Mouse (Mus musculus) kidney, embryonic 16.5 days (tissue): ENCODE data around the gene Col6a4. TPM values are rescaled to one million over a fixed set of nuclear protein-coding genes. Genes with fewer than 3 reads are reported as not detected.
A peak's percentile ranks its signal among the peaks of the same experiment; 100 is the strongest.

Experiments used
- ATAC-seq: fragments of 200-750 bp; cut with Nextera tagmentation; 2 replicates; pipeline ENCODE4 v1.8.0; 2017; ENCODE audit warnings: moderate TSS enrichment; ENCODE audit not compliant: low FRiP score, low TSS enrichment
- H3K27ac ChIP-seq: fragments of 300-500 bp; sonication (generic); 2 replicates; pipeline ENCODE4 v1.5.1; 2014; ENCODE audit warnings: low read length
- H3K27me3 ChIP-seq: fragments of 300-500 bp; sonication (generic); 2 replicates; pipeline ENCODE4 v1.6.1; 2014; ENCODE audit warnings: low read length, control low read depth, mixed read lengths; ENCODE audit not compliant: insufficient read depth
- H3K36me3 ChIP-seq: fragments of 300-500 bp; sonication (generic); 2 replicates; pipeline ENCODE4 v1.6.1; 2014; ENCODE audit warnings: low read length, control low read depth, mixed read lengths; ENCODE audit not compliant: insufficient read depth
- H3K4me1 ChIP-seq: fragments of 300-500 bp; sonication (generic); 2 replicates; pipeline ENCODE4 v1.6.1; 2014; ENCODE audit warnings: low read length, control low read depth, mixed read lengths; ENCODE audit not compliant: insufficient read depth
- H3K4me2 ChIP-seq: fragments of 300-500 bp; sonication (generic); replicated peaks from 2 replicates; pipeline ENCODE4 v1.6.1; 2014; ENCODE audit warnings: low read depth, low read length
- H3K4me3 ChIP-seq: fragments of 300-500 bp; sonication (generic); 2 replicates; pipeline ENCODE4 v1.5.1; 2014; ENCODE audit warnings: mild to moderate bottlenecking, low read length
- H3K9ac ChIP-seq: fragments of 300-500 bp; sonication (generic); replicated peaks from 2 replicates; pipeline ENCODE4 v1.6.1; 2014; ENCODE audit warnings: low read length
- H3K9me3 ChIP-seq: fragments of 300-500 bp; sonication (generic); 2 replicates; pipeline ENCODE4 v1.6.1; 2016; ENCODE audit warnings: low read length, control low read depth
- WGBS: fragments of 180-500 bp; shearing (Covaris S2); extraction: QIAGEN DNeasy Blood & Tissue Kit; methylation state at CpG from one replicate; pipeline ENCODE4 v1.1.7; 2014; 5-methylcytosine and 5-hydroxymethylcytosine counted together
- polyA plus RNA-seq: library from polyadenylated mRNA; unstranded; fragments of >200 nt; fragmentation: Nextera tagmentation; extraction: Ambion mirVana; gene quantifications from 2 replicates; pipeline ENCODE4 v1.2.1, GENCODE M21; 2015

The Col6a4 gene
- polyA plus RNA-seq, 1 experiment from 2014 or later = 0.75 TPM

DNA sequence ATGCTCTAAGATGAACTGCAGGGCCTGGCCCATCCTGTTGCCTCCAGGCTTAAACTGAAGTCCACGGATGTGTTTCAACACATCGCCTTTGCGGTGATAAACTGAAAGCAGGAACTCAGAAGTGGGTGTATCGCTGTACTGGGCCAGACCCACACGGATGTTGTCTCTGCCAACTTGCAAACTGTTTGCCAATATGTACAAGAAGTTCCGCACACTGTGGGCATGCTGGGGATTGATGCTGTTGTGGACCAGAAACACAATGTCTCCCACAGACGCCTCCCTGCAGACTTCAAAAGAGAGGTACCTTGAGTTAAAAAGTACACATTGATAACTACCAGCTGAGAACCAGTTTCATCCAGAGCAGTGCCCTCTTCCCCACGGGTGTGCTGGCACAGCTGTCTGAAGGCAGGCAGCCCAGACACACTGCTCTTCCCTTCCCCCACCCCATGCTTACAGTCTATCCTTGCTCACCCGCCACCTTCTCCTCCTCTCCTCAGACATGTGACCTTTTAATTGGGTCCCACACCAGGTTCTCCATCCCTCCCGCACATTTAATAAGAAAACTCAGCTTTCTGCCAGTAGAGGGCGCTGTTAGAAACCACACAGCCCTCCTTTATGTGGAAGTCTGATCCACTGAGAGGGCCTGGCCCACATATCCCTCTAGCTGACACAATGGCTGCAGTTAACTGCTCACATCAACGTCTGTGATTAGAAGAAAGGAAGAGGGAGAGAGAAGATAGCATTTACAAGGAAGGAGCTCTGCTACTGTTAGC lies 16.1 kb downstream of the Col6a4 start:
- Histone ChIP-seq H3K4me1 (no peaks in the 10 kb centered on the region), H3K4me2 (no peak overlapping the region), H3K9ac (no peak overlapping the region), H3K27me3 (no peaks in the 10 kb centered on the region), H3K9me3 (no peaks in the 10 kb centered on the region), H3K4me3 (no peak overlapping the region), H3K27ac (no peak overlapping the region; the same call in 1 of the 2 replicates), H3K36me3 (no peaks in the 10 kb centered on the region)
- WGBS = 58% methylated on average over 12 of the region's 12 CpGs
- no peak; the same call in 1 of the 2 replicates for ATAC-seq

DNA sequence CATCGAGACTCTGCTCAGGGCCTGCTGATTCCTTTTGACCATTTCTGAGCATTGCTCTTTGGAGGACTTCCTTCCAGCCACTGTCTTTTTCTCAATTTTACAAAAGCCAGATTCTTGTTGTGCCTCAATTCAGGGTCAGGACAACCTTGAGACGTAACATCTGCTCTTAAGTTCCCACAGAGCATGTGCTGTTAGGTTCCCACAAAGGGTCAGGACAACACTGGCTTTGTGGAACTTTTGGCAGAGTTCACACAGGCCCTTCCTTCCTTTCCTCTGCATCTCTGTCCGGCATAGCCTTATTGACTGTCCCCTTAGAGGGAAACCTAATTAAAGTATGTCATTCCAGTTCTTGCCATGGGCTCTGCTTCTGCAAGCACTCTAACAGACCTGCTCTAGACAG lies 18.6 kb downstream of the Col6a4 start:
- Histone ChIP-seq H3K27me3 (no peaks in the 10 kb centered on the region), H3K27ac (no peak overlapping the region), H3K4me1 (no peaks in the 10 kb centered on the region), H3K4me3 (no peak overlapping the region), H3K9me3 (no peaks in the 10 kb centered on the region), H3K4me2 (no peak overlapping the region), H3K9ac (no peak overlapping the region), H3K36me3 (no peaks in the 10 kb centered on the region)
- ATAC-seq = peak; percentile 66; the same call in 1 of the 2 replicates
- WGBS = 62% methylated on average over 3 of the region's 3 CpGs

DNA sequence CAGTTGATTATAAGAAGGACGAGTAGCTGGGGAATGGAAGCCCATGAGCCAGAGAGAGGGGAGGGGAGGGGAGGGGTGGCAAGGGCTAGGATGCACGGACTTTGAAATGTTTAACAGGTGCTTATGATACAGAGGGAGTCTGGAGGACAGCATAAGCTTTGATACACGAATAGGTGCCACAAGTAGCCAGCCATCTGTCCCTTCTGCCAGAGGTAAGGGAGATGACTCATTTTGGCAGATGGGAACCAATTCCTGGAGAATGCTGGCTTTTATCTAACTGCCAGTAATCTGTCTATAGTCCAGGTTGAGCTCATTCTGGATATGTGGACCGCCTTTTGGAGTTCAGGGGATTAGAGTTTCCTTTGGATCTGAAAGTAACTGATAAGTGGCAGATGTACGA lies 20.3 kb downstream of the Col6a4 start:
- WGBS = 76% methylated on average over 5 of the region's 5 CpGs
- no peak overlapping the region for H3K27ac ChIP-seq
- H3K4me1 ChIP-seq = no peaks in the 10 kb centered on the region
- no peaks in the 10 kb centered on the region for H3K27me3 ChIP-seq
- H3K4me2 ChIP-seq = no peak overlapping the region
- H3K9me3 ChIP-seq = no peaks in the 10 kb centered on the region
- no peak for ATAC-seq
- H3K4me3 ChIP-seq = no peak overlapping the region
- H3K9ac ChIP-seq = no peak overlapping the region
- H3K36me3 ChIP-seq = no peaks in the 10 kb centered on the region

DNA sequence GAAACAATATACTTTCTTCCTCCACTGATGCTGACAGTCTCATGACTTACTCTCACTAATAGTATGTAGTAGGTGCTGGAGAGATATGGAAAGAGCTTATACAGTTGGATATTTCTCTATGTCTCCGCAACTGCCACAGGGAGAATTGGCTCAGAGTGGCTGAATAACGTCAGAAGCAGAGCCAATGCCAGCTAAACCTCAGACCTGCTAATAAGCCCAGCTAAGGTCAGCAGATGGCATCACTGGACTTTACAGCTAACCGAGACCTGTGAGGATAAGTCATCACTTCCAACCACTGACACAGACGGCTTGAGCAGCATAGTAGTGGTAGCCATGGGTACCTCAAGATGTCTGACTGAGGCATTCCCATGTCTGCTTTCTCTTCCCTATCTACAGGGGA lies 22.6 kb downstream of the Col6a4 start:
- Histone ChIP-seq H3K27ac (no peak overlapping the region), H3K4me3 (no peak overlapping the region), H3K4me1 (no peaks in the 10 kb centered on the region), H3K9ac (no peak overlapping the region), H3K9me3 (no peaks in the 10 kb centered on the region), H3K27me3 (no peaks in the 10 kb centered on the region), H3K4me2 (no peak overlapping the region), H3K36me3 (no peaks in the 10 kb centered on the region)
- ATAC-seq = no peak
- WGBS = 73% methylated on average over 4 of the region's 4 CpGs

DNA sequence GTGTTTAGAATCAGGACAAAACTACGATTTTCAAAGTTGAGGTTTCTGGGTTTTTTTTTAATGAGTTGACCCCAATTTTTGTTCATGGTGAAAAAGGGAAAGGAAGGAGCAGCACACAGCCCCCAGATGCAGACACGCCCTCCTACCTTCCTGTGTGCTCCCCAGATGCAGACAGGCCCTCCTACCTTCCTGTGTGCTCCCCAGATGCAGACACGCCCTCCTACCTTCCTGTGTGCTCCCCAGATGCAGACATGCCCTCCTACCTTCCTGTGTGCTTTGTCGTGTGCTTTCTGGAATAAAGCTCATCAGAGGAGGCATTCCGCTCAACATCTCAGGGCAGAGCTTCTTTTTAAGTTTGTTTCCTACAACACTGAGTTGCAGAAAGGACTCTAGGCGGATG lies 24.9 kb downstream of the Col6a4 start:
- WGBS = 80% methylated on average over 6 of the region's 6 CpGs
- H3K36me3 ChIP-seq = no peaks in the 10 kb centered on the region
- no peaks in the 10 kb centered on the region for H3K9me3 ChIP-seq
- H3K4me1 ChIP-seq = no peaks in the 10 kb centered on the region
- no peak overlapping the region for H3K4me3 ChIP-seq
- H3K27me3 ChIP-seq = no peaks in the 10 kb centered on the region
- H3K4me2 ChIP-seq = no peak overlapping the region
- no peak for ATAC-seq
- no peak overlapping the region for H3K27ac ChIP-seq
- no peak overlapping the region for H3K9ac ChIP-seq

DNA sequence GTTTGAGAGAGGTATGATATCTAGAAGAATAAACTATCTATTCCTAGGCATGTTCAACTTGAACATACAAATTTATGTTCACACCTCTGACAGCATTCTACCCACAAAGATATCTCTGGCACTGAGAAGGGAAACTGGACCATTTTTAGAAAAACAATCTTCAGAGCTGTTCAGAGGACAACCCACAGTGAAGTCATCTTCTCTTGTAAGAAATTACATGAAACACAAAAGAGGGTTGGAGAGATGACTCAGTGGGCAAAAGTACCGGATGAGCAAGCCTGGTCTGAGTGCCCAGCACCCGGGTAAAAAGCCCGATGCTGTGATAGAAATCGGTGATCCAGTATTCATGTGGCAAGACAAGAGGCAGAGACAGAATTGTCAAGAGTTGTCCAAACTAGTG lies 43.1 kb downstream of the Col6a4 start:
- ATAC-seq = no peak
- Histone ChIP-seq H3K4me2 (no peak overlapping the region), H3K27me3 (no peaks in the 10 kb centered on the region), H3K9ac (no peak overlapping the region), H3K4me3 (no peak overlapping the region), H3K27ac (no peak overlapping the region), H3K9me3 (no peaks in the 10 kb centered on the region), H3K36me3 (no peaks in the 10 kb centered on the region), H3K4me1 (no peaks in the 10 kb centered on the region)
- 92% methylated on average over 4 of the region's 4 CpGs for WGBS

DNA sequence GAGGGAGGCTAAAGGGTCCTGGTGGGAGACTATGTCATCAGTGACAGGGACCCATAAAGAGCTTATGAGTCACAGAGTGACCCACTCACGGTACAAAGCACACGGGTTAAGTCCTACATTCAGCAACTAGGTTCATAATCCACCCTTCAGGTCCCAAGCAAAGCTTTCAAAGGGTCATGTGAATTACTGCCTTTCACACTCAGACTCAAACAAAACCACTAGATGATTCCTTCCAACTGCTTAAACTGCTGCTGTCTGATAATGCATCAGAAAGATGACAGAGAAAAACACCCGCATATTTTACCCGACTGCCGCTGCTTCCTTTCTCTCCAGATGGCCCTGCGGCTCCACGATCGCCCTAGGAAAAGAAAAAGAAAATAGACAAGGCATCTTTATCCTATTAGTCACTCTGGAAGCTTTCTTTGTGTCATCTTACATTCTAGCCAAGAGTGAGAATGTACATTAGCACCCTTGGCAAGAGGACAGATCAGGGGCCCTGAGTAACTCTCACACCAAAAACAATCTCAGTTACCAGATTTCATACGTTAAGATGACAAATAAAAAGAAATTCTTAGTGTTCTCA lies 52.6 kb downstream of the Col6a4 start:
- no peaks in the 10 kb centered on the region for H3K36me3 ChIP-seq
- no peak for ATAC-seq
- 60% methylated on average over 9 of the region's 9 CpGs for WGBS

DNA sequence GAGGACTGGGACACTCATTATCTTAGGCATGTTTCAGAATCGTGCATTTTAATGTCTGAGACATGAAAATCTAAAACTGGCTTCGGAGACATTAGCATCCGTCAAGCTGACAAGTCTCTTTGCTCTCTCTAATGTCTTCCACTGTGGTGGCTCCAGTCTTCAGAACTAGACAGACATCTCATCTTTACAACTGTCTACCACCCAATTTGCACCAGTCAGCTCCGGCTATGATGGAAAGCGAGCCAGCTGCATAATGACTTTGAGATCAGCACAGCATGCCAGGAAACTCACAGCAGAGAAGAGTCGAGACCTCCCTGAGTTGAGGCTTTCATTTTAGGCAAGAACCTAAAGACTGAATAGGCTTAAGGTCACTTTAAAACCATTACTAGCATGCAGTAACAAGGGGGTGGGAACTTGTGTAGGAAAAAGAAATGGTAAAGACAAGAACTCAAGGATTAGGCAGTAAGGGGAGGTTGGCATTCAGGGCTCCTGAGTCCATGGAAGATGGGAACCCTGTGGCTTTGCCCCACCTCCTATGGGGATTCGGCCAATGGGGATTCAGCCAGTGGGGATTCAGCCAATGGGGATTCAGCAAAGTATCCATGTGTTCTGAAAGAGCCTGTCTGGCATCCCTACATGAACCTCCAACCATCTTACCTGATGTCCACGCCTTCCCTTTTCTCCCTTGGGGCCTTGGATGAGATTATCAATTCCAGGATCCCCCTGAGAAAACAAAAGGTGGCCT lies 56.5 kb downstream of the Col6a4 start:
- 73% methylated on average over 8 of the region's 8 CpGs for WGBS

More for the DNA sequence above, 52.6 kb downstream of the Col6a4 start:
- Histone ChIP-seq H3K4me1 (no peaks in the 10 kb centered on the region), H3K4me3 (no peak overlapping the region), H3K27me3 (no peaks in the 10 kb centered on the region), H3K4me2 (no peak overlapping the region), H3K27ac (no peak overlapping the region), H3K9me3 (no peaks in the 10 kb centered on the region), H3K9ac (no peak overlapping the region)

DNA sequence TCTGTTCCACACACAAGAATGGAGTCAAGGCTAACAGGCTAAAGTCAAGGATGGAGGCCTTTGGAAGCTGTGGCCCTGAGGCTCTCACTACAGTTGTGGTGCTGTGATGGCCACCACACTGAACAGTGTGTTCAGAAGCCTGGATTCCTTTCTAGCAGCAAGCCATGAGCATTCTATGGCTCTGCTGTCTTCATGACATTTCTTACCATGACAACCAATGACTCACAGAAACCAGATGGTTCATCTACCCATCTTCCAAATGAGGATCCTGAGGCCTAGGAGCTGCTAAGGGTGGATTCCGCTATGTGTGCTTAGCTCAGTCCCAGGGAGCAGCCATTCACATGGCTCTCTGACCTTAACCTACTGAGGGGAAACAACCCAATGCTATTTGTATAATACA lies 57.3 kb downstream of the Col6a4 start:
- Histone ChIP-seq H3K4me3 (no peak overlapping the region), H3K4me1 (no peaks in the 10 kb centered on the region), H3K9ac (no peak overlapping the region), H3K27me3 (no peaks in the 10 kb centered on the region), H3K9me3 (no peaks in the 10 kb centered on the region), H3K4me2 (no peak overlapping the region), H3K36me3 (no peaks in the 10 kb centered on the region), H3K27ac (no peak overlapping the region)
- ATAC-seq = no peak
- 62% methylated on average over 1 of the region's 1 CpGs for whole genome bisulfite sequencing

More for the DNA sequence above, 56.5 kb downstream of the Col6a4 start:
- no peaks in the 10 kb centered on the region for H3K36me3 ChIP-seq
- no peaks in the 10 kb centered on the region for H3K9me3 ChIP-seq
- H3K4me3 ChIP-seq = no peak overlapping the region
- H3K27me3 ChIP-seq = no peaks in the 10 kb centered on the region
- no peak overlapping the region for H3K27ac ChIP-seq
- no peak overlapping the region for H3K9ac ChIP-seq
- no peaks in the 10 kb centered on the region for H3K4me1 ChIP-seq
- H3K4me2 ChIP-seq = no peak overlapping the region
- ATAC-seq = no peak

DNA sequence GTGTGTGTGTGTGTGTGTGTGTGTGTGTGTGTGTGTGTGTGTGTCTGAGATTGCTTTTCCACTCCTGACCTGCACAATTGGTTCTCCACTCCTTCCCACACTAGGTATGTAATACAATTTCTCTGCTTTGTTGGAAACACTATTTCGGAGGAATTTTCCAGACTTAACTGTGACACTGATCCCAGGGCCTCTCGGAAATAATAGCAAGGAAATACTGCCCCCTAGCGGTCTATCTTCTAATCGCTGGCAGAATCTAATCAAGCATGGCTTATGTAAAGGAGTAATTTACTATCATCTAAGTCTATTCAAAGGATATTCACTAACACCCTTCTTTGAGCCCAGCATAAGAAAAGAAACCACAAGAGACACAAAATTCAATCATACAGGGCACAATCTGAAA lies 57.7 kb downstream of the Col6a4 start:
- no peak overlapping the region for H3K9ac ChIP-seq
- H3K9me3 ChIP-seq = no peaks in the 10 kb centered on the region
- no peaks in the 10 kb centered on the region for H3K4me1 ChIP-seq
- ATAC-seq = no peak
- 5% methylated on average over 4 of the region's 4 CpGs for WGBS
- no peak overlapping the region for H3K4me2 ChIP-seq
- no peaks in the 10 kb centered on the region for H3K27me3 ChIP-seq
- H3K4me3 ChIP-seq = no peak overlapping the region
- no peak overlapping the region for H3K27ac ChIP-seq
- no peaks in the 10 kb centered on the region for H3K36me3 ChIP-seq
